ENCODE assay signal across 10 mouse cellular contexts in the genomic region with DNA sequence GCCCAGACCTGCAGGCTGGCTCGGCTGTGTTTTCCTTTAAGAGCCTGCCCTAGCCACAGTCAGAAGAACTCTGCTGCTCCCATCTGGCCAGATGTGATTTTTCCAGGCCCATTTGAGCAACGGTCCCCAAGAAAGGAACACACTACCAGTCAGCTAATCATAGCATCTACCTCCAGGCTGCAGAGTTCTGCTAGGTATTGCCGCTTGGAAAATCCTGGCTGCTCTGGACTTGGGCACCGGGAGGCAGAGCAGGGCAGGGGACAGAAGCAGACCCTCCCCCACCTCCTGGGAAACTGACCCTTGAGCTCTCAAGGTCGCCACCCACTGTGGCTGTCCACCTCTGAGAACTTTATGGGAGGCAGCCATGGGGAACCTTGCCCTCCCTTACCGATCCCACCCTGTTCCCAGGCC. TPM values are rescaled to one million over a fixed set of nuclear protein-coding genes. Genes with fewer than 3 reads are reported as not detected.
DNase-seq lines count a peak whose midpoint lies in the region; ATAC-seq and TF ChIP-seq lines count a peak whose summit lies in the region.
"Had no signal": no experiment of that assay in that cellular context is flagged by ENCODE, and none has a peak within 500 bp of the region (broad histone marks: within the 10 kb centered on the region; RNA-seq: fewer than 3 reads in every experiment).

No protein-coding gene starts in this region.

- peak; percentile 64 for TF ChIP-seq CTCF in liver, postnatal 0 days (IDR thresholded peaks at IDR 0.05; ENCODE audit: low read depth)

- intact Hi-C loops in gastrocnemius, postnatal 36 days (cut with DNase I), result loop anchor here (5.0 to 10.0 kb wide), 2 partner anchors 33 to 445 kb away; no protein-coding TSS in a partner anchor

- H3K4me1 ChIP-seq in hindbrain, embryonic 12.5 days, result peaks cover 19% of the 10 kb centered on the region
- H3K4me1 ChIP-seq in hindbrain, embryonic 13.5 days (replicated peaks), result peaks cover 10% of the 10 kb centered on the region
- no peaks in the 10 kb centered on the region for H3K4me1 ChIP-seq in liver, postnatal 0 days (ENCODE audit: insufficient read depth)

- no peak overlapping the region for H3K4me3 ChIP-seq in hindbrain, embryonic 12.5 days
- H3K4me3 ChIP-seq in hindbrain, embryonic 13.5 days, result no peak overlapping the region
- H3K4me3 ChIP-seq in liver, postnatal 0 days (ENCODE audit: low read depth, low read length), result no peak overlapping the region
- H3K4me3 ChIP-seq: neural tube, embryonic 12.5 days had no signal

- DNase-seq in R1 (ENCODE audit: low read depth, low spot score), result peak; percentile 28
- peak; percentile 21 to 28 for DNase-seq in gastrocnemius, postnatal 36 days
- peak; percentile 32 for DNase-seq in liver, postnatal 0 days
- no peak for DNase-seq in layer of hippocampus, adult 9-10 months (ENCODE audit: low spot score)
- no peak for DNase-seq in c-Kit-positive CD71-positive TER-119-positive erythroid progenitor cells, embryonic 14.5 days (ENCODE audit: low spot score)

- no peak for TF ChIP-seq EP300 in liver, postnatal 0 days (IDR thresholded peaks at IDR 0.05; ENCODE audit: low read depth)

- no peaks in the 10 kb centered on the region for H3K27me3 ChIP-seq in hindbrain, embryonic 12.5 days
- no peaks in the 10 kb centered on the region for H3K27me3 ChIP-seq in hindbrain, embryonic 13.5 days
- H3K27me3 ChIP-seq in liver, postnatal 0 days (ENCODE audit: insufficient read depth, low read length), result no peaks in the 10 kb centered on the region
- H3K27me3 ChIP-seq: neural tube, embryonic 12.5 days had no signal

- WGBS in hindbrain, embryonic 12.5 days, result 37% methylated on average over 6 of the region's 6 CpGs
- WGBS in hindbrain, embryonic 13.5 days, result 40% methylated on average over 6 of the region's 6 CpGs
- WGBS in liver, postnatal 0 days (ENCODE audit: insufficient replicate concordance), result 36% methylated on average over 6 of the region's 6 CpGs

- H3K9ac ChIP-seq in hindbrain, embryonic 12.5 days, result peak overlapping the region; percentile 5; the same call in 1 of the 2 replicates
- no peak overlapping the region for H3K9ac ChIP-seq in hindbrain, embryonic 13.5 days
- H3K9ac ChIP-seq in liver, postnatal 0 days (replicated peaks), result no peak overlapping the region
- H3K9ac ChIP-seq: neural tube, embryonic 12.5 days had no signal

- H3K36me3 ChIP-seq in hindbrain, embryonic 12.5 days, result no peaks in the 10 kb centered on the region
- H3K36me3 ChIP-seq in hindbrain, embryonic 13.5 days, result no peaks in the 10 kb centered on the region
- no peaks in the 10 kb centered on the region for H3K36me3 ChIP-seq in liver, postnatal 0 days (replicated peaks; ENCODE audit: insufficient read depth, low read length)
- H3K36me3 ChIP-seq: neural tube, embryonic 12.5 days had no signal

- H3K9me3 ChIP-seq in hindbrain, embryonic 12.5 days (replicated peaks), result no peaks in the 10 kb centered on the region
- H3K9me3 ChIP-seq in hindbrain, embryonic 13.5 days, result no peaks in the 10 kb centered on the region
- no peaks in the 10 kb centered on the region for H3K9me3 ChIP-seq in liver, postnatal 0 days (ENCODE audit: low read length)
- H3K9me3 ChIP-seq: neural tube, embryonic 12.5 days had no signal

- no peak overlapping the region for H3K4me2 ChIP-seq in hindbrain, embryonic 12.5 days (replicated peaks)
- no peak overlapping the region for H3K4me2 ChIP-seq in hindbrain, embryonic 13.5 days
- H3K4me2 ChIP-seq in liver, postnatal 0 days (ENCODE audit: low read depth, low read length), result no peak overlapping the region
- H3K4me2 ChIP-seq: neural tube, embryonic 12.5 days had no signal

- ATAC-seq in hindbrain, embryonic 12.5 days (ENCODE audit: low FRiP score), result no peak
- ATAC-seq in hindbrain, embryonic 13.5 days (ENCODE audit: low FRiP score), result no peak
- peak; percentile 59 for ATAC-seq in liver, postnatal 0 days
- ATAC-seq in megakaryocyte-erythroid progenitor cell, adult 5-6 weeks (replicated peaks; ENCODE audit: low FRiP score, low TSS enrichment, poor library complexity, severe bottlenecking), result no peak; the same call in 1 of the 2 replicates

- no peak overlapping the region for H3K27ac ChIP-seq in hindbrain, embryonic 12.5 days
- no peak overlapping the region for H3K27ac ChIP-seq in hindbrain, embryonic 13.5 days
- no peak overlapping the region for H3K27ac ChIP-seq in liver, postnatal 0 days (ENCODE audit: low read depth)
- H3K27ac ChIP-seq: neural tube, embryonic 12.5 days had no signal

RNA-seq across cellular contexts. Expression of a gene that starts 12.4 kb away (rescaled TPM):
- polyA plus RNA-seq in hindbrain, embryonic 12.5 days (2016; fragmentation: Nextera tagmentation; extraction: Ambion mirVana), result 1.1 TPM in 2 replicates
- 0.97 and 1.4 TPM in 2 replicates for polyA plus RNA-seq in hindbrain, embryonic 13.5 days (2015; fragmentation: Nextera tagmentation; extraction: Ambion mirVana)
- total RNA-seq in gastrocnemius, postnatal 36 days (2021), result under 1 TPM; 0.12 to 0.69 TPM
- not detected in 2 replicates for polyA plus RNA-seq in liver, postnatal 0 days (2015; fragmentation: Nextera tagmentation; extraction: Ambion mirVana)
- total RNA-seq in megakaryocyte-erythroid progenitor cell, adult 5-6 weeks (2014; fragmentation: Nextera tagmentation), result not detected in 2 replicates
- total RNA-seq in megakaryocyte-erythroid progenitor cell, adult 5-6 weeks (2017), result not detected in 2 replicates

RNA-seq across cellular contexts. Expression of a gene that starts 14.6 kb away (rescaled TPM):
- 14.4 and 15.1 TPM in 2 replicates for polyA plus RNA-seq in hindbrain, embryonic 12.5 days (2016; fragmentation: Nextera tagmentation; extraction: Ambion mirVana)
- polyA plus RNA-seq in hindbrain, embryonic 13.5 days (2015; fragmentation: Nextera tagmentation; extraction: Ambion mirVana), result 11.5 and 11.7 TPM in 2 replicates
- total RNA-seq in gastrocnemius, postnatal 36 days (2021), result 100 to 1,000 TPM; 101 to 105 TPM
- polyA plus RNA-seq in liver, postnatal 0 days (2015; fragmentation: Nextera tagmentation; extraction: Ambion mirVana), result 2.0 and 3.3 TPM in 2 replicates
- 11.4 and 12.2 TPM in 2 replicates for total RNA-seq in megakaryocyte-erythroid progenitor cell, adult 5-6 weeks (2014; fragmentation: Nextera tagmentation)
- total RNA-seq in megakaryocyte-erythroid progenitor cell, adult 5-6 weeks (2017), result 13.9 and 18.6 TPM in 2 replicates

RNA-seq across cellular contexts. Expression of a gene that starts 23.7 kb away (rescaled TPM):
- polyA plus RNA-seq in hindbrain, embryonic 12.5 days (2016; fragmentation: Nextera tagmentation; extraction: Ambion mirVana), result 3.2 TPM in 1 of 2 replicates, not detected in the other
- not detected in 2 replicates for polyA plus RNA-seq in hindbrain, embryonic 13.5 days (2015; fragmentation: Nextera tagmentation; extraction: Ambion mirVana)
- total RNA-seq in gastrocnemius, postnatal 36 days (2021), result not detected
- polyA plus RNA-seq in liver, postnatal 0 days (2015; fragmentation: Nextera tagmentation; extraction: Ambion mirVana), result 6.1 and 7.0 TPM in 2 replicates
- 7.6 and 11.2 TPM in 2 replicates for total RNA-seq in megakaryocyte-erythroid progenitor cell, adult 5-6 weeks (2014; fragmentation: Nextera tagmentation)
- total RNA-seq in megakaryocyte-erythroid progenitor cell, adult 5-6 weeks (2017), result 24.2 and 30.5 TPM in 2 replicates
- total RNA-seq: left cerebral cortex, postnatal 10 days had no signal

RNA-seq across cellular contexts. Expression of a gene that starts 46.9 kb away (rescaled TPM):
- polyA plus RNA-seq in hindbrain, embryonic 12.5 days (2016; fragmentation: Nextera tagmentation; extraction: Ambion mirVana), result 78.5 and 83.5 TPM in 2 replicates
- polyA plus RNA-seq in hindbrain, embryonic 13.5 days (2015; fragmentation: Nextera tagmentation; extraction: Ambion mirVana), result 67.7 and 70.4 TPM in 2 replicates
- total RNA-seq in gastrocnemius, postnatal 36 days (2021), result 10 to 100 TPM; 41.0 to 41.4 TPM
- polyA plus RNA-seq in liver, postnatal 0 days (2015; fragmentation: Nextera tagmentation; extraction: Ambion mirVana), result 23.1 and 26.0 TPM in 2 replicates
- 49.3 and 51.4 TPM in 2 replicates for total RNA-seq in megakaryocyte-erythroid progenitor cell, adult 5-6 weeks (2014; fragmentation: Nextera tagmentation)
- total RNA-seq in megakaryocyte-erythroid progenitor cell, adult 5-6 weeks (2017), result 55.4 and 73.2 TPM in 2 replicates

RNA-seq across cellular contexts. Expression of a gene that starts 48.3 kb away (rescaled TPM):
- polyA plus RNA-seq in hindbrain, embryonic 12.5 days (2016; fragmentation: Nextera tagmentation; extraction: Ambion mirVana), result 9.5 and 9.7 TPM in 2 replicates
- 7.6 and 7.9 TPM in 2 replicates for polyA plus RNA-seq in hindbrain, embryonic 13.5 days (2015; fragmentation: Nextera tagmentation; extraction: Ambion mirVana)
- 10 to 100 TPM; 11.0 to 12.2 TPM for total RNA-seq in gastrocnemius, postnatal 36 days (2021)
- 3.5 and 3.9 TPM in 2 replicates for polyA plus RNA-seq in liver, postnatal 0 days (2015; fragmentation: Nextera tagmentation; extraction: Ambion mirVana)
- total RNA-seq in megakaryocyte-erythroid progenitor cell, adult 5-6 weeks (2014; fragmentation: Nextera tagmentation), result 7.0 and 8.3 TPM in 2 replicates
- total RNA-seq in megakaryocyte-erythroid progenitor cell, adult 5-6 weeks (2017), result 10.9 and 15.5 TPM in 2 replicates

Comparison
In these comparisons a context has a peak if more than half of its experiments do, and no peak if none do; other contexts are left out.
1. DNase-seq: peak in R1 (single experiment), gastrocnemius, postnatal 36 days (2 of 2) and liver, postnatal 0 days (single experiment); none in layer of hippocampus, adult 9-10 months (single experiment) and c-Kit-positive CD71-positive TER-119-positive erythroid progenitor cells, embryonic 14.5 days (single experiment).